Mouse (Mus musculus) heart, adult 18-20 months (tissue): ENCODE measurements around the gene Tigd2. TPM values are rescaled to one million over a fixed set of nuclear protein-coding genes. Genes with fewer than 3 reads are reported as not detected.
"Not testable (repeated sequence)": the region's sequence is repeated elsewhere in the genome, so short reads cannot be mapped to it uniquely, and the experiment has no call there.

ENCODE experiments used
- DNase-seq, 2 experiments: peaks; one replicate each; pipeline ENCODE4 v3.0.0; 2021 to 2022; ENCODE audit warnings: mixed read lengths in 1 of 2
- long read RNA-seq, 2 experiments: library from polyadenylated mRNA; stranded (forward); transcript quantifications; one replicate each; pipeline ENCODE4 v2.0.0; 2021
- total RNA-seq, 2 experiments: library from RNA; stranded (reverse); gene quantifications; 2 replicates each; pipeline ENCODE4 v1.2.3; 2021

Tigd2 gene
- total RNA-seq = 10 to 100 TPM; 10.7 to 11.3 TPM
- long read RNA-seq, experiment 1, transcript Tigd2-201 (2 exons, 3,007 nt) = major isoform, 11 of 13 reads
- long read RNA-seq, experiment 1, partial matches to known transcripts = 2 of 13 reads
- long read RNA-seq, experiment 1, other reads (novel, unspliced or antisense) = 0 of 13 reads
- long read RNA-seq, experiment 2, partial matches to known transcripts = 0 of 3 reads
- long read RNA-seq, experiment 2, other reads (novel, unspliced or antisense) = 0 of 3 reads

GRCm38 (mm10) chr6:59208685-59209298 is at the start of gene Tigd2:
Gene Tigd2 (plus strand): TSS chr6:59208870.
- peak; percentile 93 to 95 for DNase-seq

- DNase-seq = no peak
Measured at GRCm38 (mm10) chr6:59161801-59162478, 46.7 kb upstream of the Tigd2 start.

- DNase-seq = no peak
Measured at GRCm38 (mm10) chr6:59162887-59163286, 45.8 kb upstream of the Tigd2 start.

GRCm38 (mm10) chr6:59163407-59163806 is 45.3 kb upstream of the Tigd2 start:
- DNase-seq = no peak

GRCm38 (mm10) chr6:59168939-59169338 is 39.7 kb upstream of the Tigd2 start:
- DNase-seq = no peak

- no peak for DNase-seq
Measured at GRCm38 (mm10) chr6:59171230-59171629, 37.4 kb upstream of the Tigd2 start.

- DNase-seq = no peak
Measured at GRCm38 (mm10) chr6:59173940-59174339, 34.7 kb upstream of the Tigd2 start.

- peak; percentile 10 to 20 for DNase-seq
Measured at GRCm38 (mm10) chr6:59178051-59178450, 30.6 kb upstream of the Tigd2 start.

- DNase-seq = peak; percentile 62 to 82
Measured at GRCm38 (mm10) chr6:59180376-59180996, 28.2 kb upstream of the Tigd2 start.

- peak; percentile 53 to 80 for DNase-seq
Measured at GRCm38 (mm10) chr6:59185010-59185699, 23.5 kb upstream of the Tigd2 start.

GRCm38 (mm10) chr6:59190006-59190405 is 18.7 kb upstream of the Tigd2 start:
- DNase-seq = no peak

GRCm38 (mm10) chr6:59194518-59194917 is 14.2 kb upstream of the Tigd2 start:
- not testable (repeated sequence) for DNase-seq

- no peak for DNase-seq
Measured at GRCm38 (mm10) chr6:59195849-59196635, 12.6 kb upstream of the Tigd2 start.

GRCm38 (mm10) chr6:59196746-59197145 is 11.9 kb upstream of the Tigd2 start:
- DNase-seq = peak in 1 of 2 experiments; percentile 42

- no peak for DNase-seq
Measured at GRCm38 (mm10) chr6:59198356-59198755, 10.3 kb upstream of the Tigd2 start.

- no peak for DNase-seq
Measured at GRCm38 (mm10) chr6:59199021-59199420, 9.6 kb upstream of the Tigd2 start.

GRCm38 (mm10) chr6:59207561-59207960 is 1.1 kb upstream of the Tigd2 start:
- no peak for DNase-seq

- peak in 1 of 2 experiments; percentile 40 for DNase-seq
Measured at GRCm38 (mm10) chr6:59209299-59209707, 633 bp downstream of the Tigd2 start.

GRCm38 (mm10) chr6:59233191-59233590 is 24.5 kb downstream of the Tigd2 start:
- no peak for DNase-seq

- DNase-seq = no peak
Measured at GRCm38 (mm10) chr6:59233651-59234050, 25.0 kb downstream of the Tigd2 start.

GRCm38 (mm10) chr6:59249675-59250074 is 41.0 kb downstream of the Tigd2 start:
- DNase-seq = peak; percentile 7 to 64
